Mouse (Mus musculus) liver, embryonic 11.5 days (tissue): ENCODE results near the gene Fnbp1. TPM values are rescaled to one million over a fixed set of nuclear protein-coding genes. Genes with fewer than 3 reads are reported as not detected.
A peak's percentile ranks its signal among the peaks of the same experiment; 100 is the strongest.

Experiments used
- ATAC-seq: fragments of 200-750 bp; cut with Nextera tagmentation; replicated peaks from 2 replicates; pipeline ENCODE4 v1.8.0; 2017; ENCODE audit warnings: moderate number of reproducible peaks, mild to moderate bottlenecking, moderate TSS enrichment, moderate library complexity; ENCODE audit not compliant: low FRiP score
- DNase-seq: peaks from one replicate; pipeline ENCODE4 v3.0.0-alpha.2; 2017; ENCODE audit warnings: low spot score
- H3K27ac ChIP-seq: fragments of 300-500 bp; sonication (generic); 2 replicates; pipeline ENCODE4 v1.5.1; 2014; ENCODE audit warnings: mild to moderate bottlenecking, low read depth, low read length, control low read depth
- H3K27me3 ChIP-seq: fragments of 300-500 bp; sonication (generic); replicated peaks from 2 replicates; pipeline ENCODE4 v1.6.1; 2014; ENCODE audit warnings: low read length, mixed read lengths; ENCODE audit not compliant: control insufficient read depth, insufficient read depth
- H3K36me3 ChIP-seq: fragments of 300-500 bp; sonication (generic); 2 replicates; pipeline ENCODE4 v1.6.1; 2014; ENCODE audit warnings: mild to moderate bottlenecking, low read length, moderate library complexity, mixed read lengths; ENCODE audit not compliant: control insufficient read depth, insufficient read depth
- H3K4me1 ChIP-seq: fragments of 300-500 bp; sonication (generic); replicated peaks from 2 replicates; pipeline ENCODE4 v1.6.1; 2014; ENCODE audit warnings: low read length, mixed read lengths; ENCODE audit not compliant: control insufficient read depth, insufficient read depth
- H3K4me2 ChIP-seq: fragments of 300-500 bp; sonication (generic); 2 replicates; pipeline ENCODE4 v1.6.1; 2014; ENCODE audit warnings: mild to moderate bottlenecking, control low read depth, moderate library complexity
- H3K4me3 ChIP-seq: fragments of 300-500 bp; sonication (generic); 2 replicates; pipeline ENCODE4 v1.5.1; 2014; ENCODE audit warnings: low read depth, low read length, control low read depth
- H3K9ac ChIP-seq: fragments of 300-500 bp; sonication (generic); 2 replicates; pipeline ENCODE4 v1.6.1; 2014; ENCODE audit warnings: low read depth, low read length, control low read depth
- H3K9me3 ChIP-seq: fragments of 300-500 bp; sonication (generic); 2 replicates; pipeline ENCODE4 v1.6.1; 2016; ENCODE audit warnings: low read length, inconsistent platforms, mixed read lengths; ENCODE audit not compliant: control insufficient read depth
- WGBS: fragments of 180-500 bp; shearing (Covaris S2); extraction: QIAGEN DNeasy Blood & Tissue Kit; methylation state at CpG from one replicate; pipeline ENCODE4 v1.1.7; 2014; 5-methylcytosine and 5-hydroxymethylcytosine counted together
- polyA plus RNA-seq: library from polyadenylated mRNA; unstranded; fragments of >200 nt; fragmentation: Nextera tagmentation; extraction: Ambion mirVana; gene quantifications from 2 replicates; pipeline ENCODE4 v1.2.1, GENCODE M21; 2014

Gene Fnbp1
- polyA plus RNA-seq, 1 experiment from 2014 or later: 20.6 TPM

DNA sequence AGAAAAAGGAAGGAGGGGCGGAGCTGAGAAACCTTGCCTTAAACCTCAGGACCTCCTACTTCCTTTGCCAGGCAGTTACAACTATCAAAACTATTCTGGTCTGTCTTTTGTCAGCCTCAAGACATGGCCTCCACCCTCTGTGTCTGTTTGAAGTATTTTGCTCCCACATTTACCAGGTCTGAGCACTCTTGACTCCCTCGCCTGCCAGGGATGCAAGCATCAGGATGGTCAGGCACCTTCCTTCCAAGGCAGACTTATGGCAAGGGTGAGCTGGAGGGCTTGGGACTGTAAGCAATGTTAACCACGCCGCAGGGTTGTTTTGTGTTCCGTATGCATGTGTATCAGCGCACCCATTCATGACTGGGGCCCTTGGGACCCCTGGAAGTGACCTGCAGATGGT is 1.5 kb upstream of the Fnbp1 start:
- H3K9me3 ChIP-seq: no peaks in the 10 kb centered on the region
- ATAC-seq: no peak
- H3K27ac ChIP-seq: peak overlapping the region; percentile 67
- peak overlapping the region; percentile 41; the same call in 1 of the 2 replicates for H3K9ac ChIP-seq
- peak overlapping the region; percentile 56 for H3K4me2 ChIP-seq
- H3K27me3 ChIP-seq: no peaks in the 10 kb centered on the region
- 41% methylated on average over 6 of the region's 6 CpGs for WGBS
- no peaks in the 10 kb centered on the region for H3K36me3 ChIP-seq
- peak overlapping the region; percentile 23 for H3K4me3 ChIP-seq
- no peak for DNase-seq
- peaks cover 29% of the 10 kb centered on the region for H3K4me1 ChIP-seq

DNA sequence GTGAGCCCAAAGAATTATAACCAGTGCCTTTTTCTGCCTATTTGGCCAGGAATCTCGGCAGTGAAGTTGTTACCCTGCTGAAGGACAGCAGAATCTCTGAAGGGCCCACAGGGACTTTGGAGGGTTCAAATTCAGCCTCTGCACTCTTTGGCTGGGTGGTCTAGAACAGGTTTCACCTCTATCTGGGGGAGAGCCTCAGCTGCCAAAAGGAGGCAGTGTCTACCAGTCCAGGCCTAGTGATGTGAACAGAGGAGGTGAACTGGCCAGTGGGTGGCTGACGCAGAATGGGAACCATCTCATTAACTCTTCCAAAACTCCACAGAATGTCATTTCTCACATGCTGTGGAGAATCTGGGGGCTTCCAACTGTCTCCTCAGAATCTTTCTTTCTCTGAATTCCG is 697 bp upstream of the Fnbp1 start:
- H3K27me3 ChIP-seq: no peaks in the 10 kb centered on the region
- peak overlapping the region; percentile 99 for H3K4me2 ChIP-seq
- no peak for DNase-seq
- peak overlapping the region; percentile 77 for H3K9ac ChIP-seq
- H3K4me3 ChIP-seq: peak overlapping the region; percentile 75
- WGBS: 34% methylated on average over 3 of the region's 3 CpGs
- no peaks in the 10 kb centered on the region for H3K9me3 ChIP-seq
- ATAC-seq: no peak
- H3K27ac ChIP-seq: 0 out of 2 replicates have a peak overlapping the region, but pooled peaks have one; percentile 8
- peaks cover 32% of the 10 kb centered on the region for H3K4me1 ChIP-seq
- H3K36me3 ChIP-seq: no peaks in the 10 kb centered on the region

DNA sequence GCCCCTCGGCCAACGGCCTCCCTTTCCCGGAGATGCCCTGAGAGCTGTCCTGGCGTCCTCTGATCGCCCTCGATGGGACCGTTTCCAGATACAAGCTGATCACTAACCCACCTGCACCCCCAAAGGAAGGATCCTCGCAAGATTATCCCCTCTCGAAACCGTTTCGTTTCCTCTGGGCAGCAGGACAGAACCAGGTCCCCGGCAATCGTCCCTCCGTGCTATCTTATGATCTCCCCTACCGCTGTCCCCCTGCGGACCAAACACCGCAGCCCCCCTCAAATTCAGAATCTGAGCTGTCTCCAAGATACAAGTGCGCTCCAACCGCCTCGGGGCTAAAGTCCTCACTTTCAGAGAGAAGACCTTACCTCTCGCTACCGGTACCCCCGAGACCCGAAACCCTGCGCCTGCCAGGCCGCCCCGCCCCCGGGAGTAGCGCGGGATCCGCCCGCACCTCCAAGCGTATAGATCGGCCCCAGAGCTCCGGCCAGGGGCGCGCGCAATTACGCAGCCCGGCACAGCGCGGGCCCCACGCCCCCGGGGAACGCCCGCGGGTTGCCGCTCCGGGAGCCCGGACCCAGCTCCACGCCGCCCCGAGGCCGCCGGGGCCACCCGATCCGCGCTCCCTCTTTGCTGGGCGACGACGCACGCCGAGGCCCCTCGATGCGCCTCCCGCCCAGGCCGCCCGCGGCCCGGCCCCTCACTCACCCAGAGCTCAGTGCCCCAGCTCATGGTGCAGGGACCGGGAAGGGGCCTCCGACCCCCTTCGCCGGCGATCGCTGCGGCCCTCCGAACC is 538 bp downstream of the Fnbp1 start:
- no peaks in the 10 kb centered on the region for H3K27me3 ChIP-seq
- WGBS: under 1% methylated on average over 76 of the region's 78 CpGs
- peak overlapping the region; percentile 52; the same call in 1 of the 2 replicates for H3K27ac ChIP-seq
- H3K9me3 ChIP-seq: no peaks in the 10 kb centered on the region
- no peak for DNase-seq
- no peaks in the 10 kb centered on the region for H3K36me3 ChIP-seq
- H3K4me2 ChIP-seq: peak overlapping the region; percentile 99
- H3K4me1 ChIP-seq: peaks cover 39% of the 10 kb centered on the region
- H3K9ac ChIP-seq: peak overlapping the region; percentile 77
- ATAC-seq: peak; percentile 57
- H3K4me3 ChIP-seq: peak overlapping the region; percentile 75

DNA sequence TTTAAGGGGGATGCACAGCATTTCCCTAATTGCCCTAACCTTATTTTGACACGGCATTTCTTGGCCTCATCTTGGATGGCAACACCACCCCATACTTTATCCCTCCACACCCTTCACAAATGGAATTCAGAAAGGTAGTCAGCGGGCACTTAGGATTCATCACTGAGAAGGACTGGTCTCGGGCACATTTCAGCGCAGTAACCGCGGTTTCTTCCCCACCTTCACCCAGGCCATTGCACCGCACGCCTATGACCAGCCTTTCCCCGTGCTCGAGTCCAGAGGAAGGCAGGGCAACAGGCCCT is 1.1 kb downstream of the Fnbp1 start:
- DNase-seq (no peak), ATAC-seq (no peak)
- peak overlapping the region; percentile 77 for H3K9ac ChIP-seq
- H3K27me3 ChIP-seq: no peaks in the 10 kb centered on the region
- no peak overlapping the region for H3K27ac ChIP-seq
- peak overlapping the region; percentile 75 for H3K4me3 ChIP-seq
- WGBS: 6% methylated on average over 10 of the region's 10 CpGs
- H3K9me3 ChIP-seq: no peaks in the 10 kb centered on the region
- H3K4me1 ChIP-seq: peaks cover 45% of the 10 kb centered on the region
- H3K36me3 ChIP-seq: no peaks in the 10 kb centered on the region
- H3K4me2 ChIP-seq: peak overlapping the region; percentile 99

DNA sequence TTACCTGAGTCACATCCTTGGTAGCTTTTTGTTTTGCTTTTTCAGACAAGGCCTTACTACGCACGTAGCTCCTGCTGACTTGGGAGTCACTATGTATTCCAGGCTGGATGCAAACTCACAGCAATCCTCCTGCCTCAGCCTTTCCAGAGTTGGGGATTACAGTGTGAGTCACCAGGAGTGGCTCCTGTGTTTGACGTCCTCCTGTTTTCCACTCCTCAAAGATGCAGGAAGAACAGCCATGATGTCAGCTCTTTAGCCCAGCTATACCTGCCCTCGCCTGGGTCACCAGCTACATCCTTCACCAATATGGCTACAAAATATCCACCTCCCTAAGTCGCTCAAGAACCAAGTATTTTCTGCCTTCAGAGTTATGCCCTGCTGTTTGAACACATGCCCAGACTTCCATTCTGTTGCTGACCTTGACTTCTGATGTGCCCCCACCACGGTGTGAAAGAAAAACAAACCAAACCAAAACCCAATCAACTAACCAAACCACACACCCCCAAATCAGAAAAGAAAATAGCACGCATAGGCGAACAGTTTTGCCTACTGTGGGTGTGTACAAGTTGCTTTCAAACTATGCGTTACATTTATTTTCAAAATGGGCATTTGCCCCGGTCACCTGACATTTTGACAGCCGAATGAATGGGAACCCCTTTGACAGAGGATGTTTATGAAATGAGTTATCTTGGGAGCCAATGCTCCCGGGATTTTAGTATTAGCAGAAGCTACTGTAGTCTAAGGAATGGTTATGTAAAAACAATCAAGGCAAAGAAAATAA is 1.6 kb downstream of the Fnbp1 start:
- no peak overlapping the region for H3K9ac ChIP-seq
- no peak for DNase-seq
- WGBS: 64% methylated on average over 12 of the region's 12 CpGs

DNA sequence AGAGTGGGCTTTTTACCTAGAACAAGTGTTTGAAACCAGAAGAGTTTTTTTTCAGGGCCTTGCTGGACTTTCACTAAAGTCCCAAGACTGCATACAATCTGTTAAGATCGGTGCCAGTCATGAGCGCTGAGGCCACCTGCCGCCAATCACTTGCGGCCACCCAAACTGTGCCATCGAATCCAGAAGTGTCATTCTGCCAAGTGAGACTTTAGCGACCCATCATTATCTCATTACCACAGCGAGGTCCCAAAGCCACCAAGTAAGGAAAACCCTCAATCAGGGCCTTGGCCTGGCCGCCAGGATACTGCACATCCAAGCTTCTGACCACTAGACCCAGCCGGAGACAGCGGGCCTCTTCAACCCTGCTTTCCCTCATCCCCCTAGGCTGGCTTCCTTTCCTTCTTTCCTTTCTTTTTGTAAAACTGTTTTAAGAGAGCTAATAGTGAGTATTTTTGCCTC is 2.6 kb downstream of the Fnbp1 start:
- Histone ChIP-seq H3K4me1 (peaks cover 49% of the 10 kb centered on the region), H3K36me3 (no peaks in the 10 kb centered on the region), H3K4me3 (no peak overlapping the region), H3K4me2 (no peak overlapping the region), H3K27me3 (no peaks in the 10 kb centered on the region), H3K9ac (no peak overlapping the region), H3K9me3 (no peaks in the 10 kb centered on the region), H3K27ac (no peak overlapping the region)
- no peak for DNase-seq
- 69% methylated on average over 10 of the region's 10 CpGs for WGBS
- no peak for ATAC-seq

More for the DNA sequence above, 1.6 kb downstream of the Fnbp1 start:
- peak overlapping the region; percentile 75 for H3K4me3 ChIP-seq
- H3K27ac ChIP-seq: no peak overlapping the region
- no peaks in the 10 kb centered on the region for H3K27me3 ChIP-seq
- no peak for ATAC-seq
- no peaks in the 10 kb centered on the region for H3K9me3 ChIP-seq
- H3K4me2 ChIP-seq: peak overlapping the region; percentile 99
- no peaks in the 10 kb centered on the region for H3K36me3 ChIP-seq
- peaks cover 50% of the 10 kb centered on the region for H3K4me1 ChIP-seq

DNA sequence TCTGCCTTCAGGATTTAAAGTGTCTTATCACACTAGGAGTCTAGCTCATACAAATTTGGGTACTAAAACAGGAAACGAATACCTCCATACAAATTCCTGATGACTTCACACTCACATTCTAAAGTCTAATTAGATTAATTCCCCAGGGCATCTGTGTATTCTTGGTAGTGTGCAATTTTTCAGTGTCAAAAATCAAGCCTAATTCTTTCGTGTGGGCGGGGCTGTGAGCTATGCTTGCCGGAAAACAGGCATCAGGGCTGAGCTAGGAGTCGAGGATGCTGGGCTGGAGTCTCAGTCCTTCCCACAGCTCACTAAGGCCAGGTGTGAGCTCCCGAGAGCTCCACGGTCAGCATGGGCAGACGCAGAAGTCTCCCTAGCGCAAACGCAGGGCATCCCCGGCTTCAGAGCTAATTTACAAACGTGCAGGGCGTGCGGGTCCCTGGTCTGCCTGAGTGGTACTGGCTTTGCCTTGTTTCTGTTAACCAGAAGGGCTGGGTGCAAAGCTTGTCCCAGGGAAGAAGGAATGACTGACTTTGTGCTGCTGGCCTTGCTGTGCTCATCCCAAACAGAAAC is 4.7 kb downstream of the Fnbp1 start:
- DNase-seq (no peak), ATAC-seq (no peak)
- Histone ChIP-seq H3K9me3 (no peaks in the 10 kb centered on the region), H3K4me2 (no peak overlapping the region), H3K27ac (no peak overlapping the region), H3K4me3 (no peak overlapping the region), H3K36me3 (no peaks in the 10 kb centered on the region), H3K9ac (no peak overlapping the region), H3K27me3 (no peaks in the 10 kb centered on the region), H3K4me1 (peaks cover 39% of the 10 kb centered on the region)
- 75% methylated on average over 14 of the region's 14 CpGs for WGBS

DNA sequence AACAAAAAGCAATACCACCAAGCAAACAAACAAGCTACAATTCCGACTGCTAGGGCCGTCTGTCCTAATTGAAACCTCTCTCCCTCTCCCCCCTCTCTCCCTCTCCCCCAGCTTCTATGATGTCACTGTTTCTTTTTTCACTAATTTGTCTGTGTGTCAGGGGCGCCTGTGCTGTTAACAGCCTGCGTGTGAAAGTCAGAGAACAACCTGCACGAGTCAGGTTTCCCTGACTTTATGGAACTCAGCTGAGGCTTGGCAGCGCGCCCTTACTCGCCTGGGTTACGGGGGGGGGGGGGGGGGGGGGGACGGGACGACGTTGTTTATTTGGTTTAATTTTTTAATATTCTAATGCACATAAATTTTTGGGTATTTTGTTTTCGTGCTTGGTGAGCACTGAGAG is 5.5 kb downstream of the Fnbp1 start:
- DNase-seq (no peak), ATAC-seq (no peak)
- Histone ChIP-seq H3K9ac (no peak overlapping the region), H3K4me3 (no peak overlapping the region), H3K4me1 (peaks cover 45% of the 10 kb centered on the region), H3K27me3 (no peaks in the 10 kb centered on the region), H3K4me2 (no peak overlapping the region), H3K36me3 (no peaks in the 10 kb centered on the region), H3K9me3 (no peaks in the 10 kb centered on the region), H3K27ac (no peak overlapping the region)
- 67% methylated on average over 11 of the region's 13 CpGs for WGBS
